ENCODE assay signal across 10 mouse cellular contexts in the genomic region with DNA sequence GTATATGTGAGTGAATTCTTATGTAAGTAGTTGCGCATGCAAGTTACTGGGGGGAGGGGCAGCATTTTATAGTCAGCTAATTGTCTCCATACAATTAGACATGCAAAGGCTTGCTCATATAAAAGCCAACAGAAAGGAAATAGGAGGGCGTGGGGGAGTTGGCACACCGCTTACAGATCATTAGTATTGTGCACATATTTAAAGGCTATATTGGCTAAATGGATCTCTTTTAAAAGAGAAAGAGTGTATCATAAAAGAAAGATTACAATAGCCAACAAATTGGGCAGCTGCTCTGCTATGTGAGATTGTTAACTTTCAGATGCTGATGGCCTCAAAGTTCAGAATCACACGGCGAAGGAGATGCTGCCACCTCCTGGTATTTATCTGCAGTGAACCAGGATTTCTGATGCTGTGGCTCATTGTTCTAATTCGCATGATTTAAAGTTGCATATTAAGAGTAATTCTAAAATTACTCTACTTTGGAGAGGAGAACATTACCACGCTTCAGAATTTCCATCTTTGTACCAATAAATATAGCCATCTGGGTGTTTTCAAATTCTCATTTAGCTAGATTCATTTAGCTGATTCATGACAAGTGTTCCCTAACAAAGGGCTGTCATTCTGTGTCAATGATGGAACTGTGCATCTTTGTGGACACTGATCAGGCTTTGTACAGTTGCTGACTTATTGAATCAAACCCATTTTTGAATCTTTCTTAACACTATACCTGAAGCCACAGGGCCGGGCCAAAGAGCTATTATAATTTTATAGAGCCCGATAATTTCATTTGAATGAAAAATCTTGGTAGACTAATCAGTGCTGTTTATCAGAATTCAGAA.
DNase-seq lines count a peak whose midpoint lies in the region; ATAC-seq and TF ChIP-seq lines count a peak whose summit lies in the region.
"Had no signal": no experiment of that assay in that cellular context is flagged by ENCODE, and none has a peak within 500 bp of the region (broad histone marks: within the 10 kb centered on the region; RNA-seq: fewer than 3 reads in every experiment).

No protein-coding gene starts in this region.

- intact Hi-C loops in gastrocnemius, postnatal 14 days (cut with DNase I; ENCODE audit: low total_unique reads) = loop anchor here (2.0 to 10.0 kb wide), 2 partner anchors 150 to 268 kb away; no protein-coding TSS in a partner anchor
- intact Hi-C loops in left cerebral cortex, postnatal 10 days (cut with DNase I) = loop anchor here (5.0 to 10.0 kb wide), 3 partner anchors 80 to 650 kb away; partner anchors contain the start of gene Pdzrn3

- no peak overlapping the region for H3K4me2 ChIP-seq in neural tube, embryonic 11.5 days (ENCODE audit: low read depth)
- H3K4me2 ChIP-seq: embryonic facial prominence, embryonic 15.5 days; liver, embryonic 13.5 days had no signal

- DNase-seq in cerebellum, adult 2 months = no peak
- DNase-seq in cerebellum, adult 18-20 months = no peak
- DNase-seq in neural tube, embryonic 11.5 days (ENCODE audit: low spot score) = peak; percentile 67
- no peak for DNase-seq in neural tube, embryonic 10.5 days (ENCODE audit: extremely low spot score, low spot score)
- peak; percentile 16 for DNase-seq in gastrocnemius, postnatal 14 days
- peak; percentile 25 to 66 for DNase-seq in left cerebral cortex, postnatal 10 days (ENCODE audit: extremely low spot score in 1 of 2, low spot score in 2 of 2)
- DNase-seq in retina, embryonic 14.5 days (ENCODE audit: low spot score) = peak; percentile 82
- no peak for DNase-seq in thymus, postnatal 25 days
- DNase-seq: liver, embryonic 13.5 days had no signal

- peak; percentile 43; the same call in 1 of the 2 replicates for TF ChIP-seq CTCF in cerebellum, adult 2 months (IDR thresholded peaks at IDR 0.05; ENCODE audit: borderline replicate concordance, insufficient read depth, low read depth, low read length)

- H3K9ac ChIP-seq in neural tube, embryonic 11.5 days (ENCODE audit: low read length) = no peak overlapping the region
- H3K9ac ChIP-seq: embryonic facial prominence, embryonic 15.5 days; liver, embryonic 13.5 days had no signal

- H3K36me3 ChIP-seq in neural tube, embryonic 11.5 days (ENCODE audit: control insufficient read depth, insufficient read depth, low read length) = no peaks in the 10 kb centered on the region
- H3K36me3 ChIP-seq: embryonic facial prominence, embryonic 15.5 days; liver, embryonic 13.5 days had no signal

- peak; percentile 50; the same call in 1 of the 2 replicates for ATAC-seq in neural tube, embryonic 11.5 days (ENCODE audit: insufficient read depth, low FRiP score, low TSS enrichment)

- H3K27ac ChIP-seq in cerebellum, adult 2 months (ENCODE audit: insufficient read depth, low read length) = no peak overlapping the region
- no peak overlapping the region for H3K27ac ChIP-seq in neural tube, embryonic 11.5 days (ENCODE audit: low read depth, low read length)
- H3K27ac ChIP-seq: embryonic facial prominence, embryonic 15.5 days; liver, embryonic 13.5 days had no signal

- H3K4me3 ChIP-seq in cerebellum, adult 2 months (replicated peaks; ENCODE audit: insufficient read depth, low read depth, low read length) = no peak overlapping the region
- H3K4me3 ChIP-seq in neural tube, embryonic 11.5 days (ENCODE audit: low read depth, low read length) = no peak overlapping the region
- H3K4me3 ChIP-seq: embryonic facial prominence, embryonic 15.5 days; liver, embryonic 13.5 days had no signal

- 44% methylated on average over 9 of the region's 9 CpGs for WGBS in cerebellum, adult 2 months
- 39% methylated on average over 9 of the region's 9 CpGs for WGBS in neural tube, embryonic 11.5 days

- no peaks in the 10 kb centered on the region; the same call in 1 of the 2 replicates for H3K27me3 ChIP-seq in cerebellum, adult 2 months (ENCODE audit: control insufficient read depth, insufficient read depth, low read length)
- H3K27me3 ChIP-seq in neural tube, embryonic 11.5 days (ENCODE audit: control insufficient read depth, insufficient read depth, low read length) = no peaks in the 10 kb centered on the region
- H3K27me3 ChIP-seq: liver, embryonic 13.5 days had no signal

- no peaks in the 10 kb centered on the region for H3K4me1 ChIP-seq in cerebellum, adult 2 months (ENCODE audit: control insufficient read depth, insufficient read depth, low read length)
- H3K4me1 ChIP-seq in neural tube, embryonic 11.5 days (ENCODE audit: control insufficient read depth, insufficient read depth, low read length) = no peaks in the 10 kb centered on the region
- H3K4me1 ChIP-seq: liver, embryonic 13.5 days had no signal

- TF ChIP-seq POLR2A in cerebellum, adult 2 months (IDR thresholded peaks at IDR 0.05; ENCODE audit: borderline replicate concordance, insufficient read depth, low read length) = no peak

- no peaks in the 10 kb centered on the region for H3K9me3 ChIP-seq in neural tube, embryonic 11.5 days (ENCODE audit: control insufficient read depth, low read length)
- H3K9me3 ChIP-seq: embryonic facial prominence, embryonic 15.5 days; liver, embryonic 13.5 days had no signal

Comparison
In these comparisons a context has a peak if more than half of its experiments do, and no peak if none do; other contexts are left out.
1. DNase-seq: peak in neural tube, embryonic 11.5 days (single experiment), gastrocnemius, postnatal 14 days (single experiment), left cerebral cortex, postnatal 10 days (2 of 2) and retina, embryonic 14.5 days (single experiment); none in cerebellum, adult 2 months (0 of 2), cerebellum, adult 18-20 months (0 of 2), neural tube, embryonic 10.5 days (single experiment) and thymus, postnatal 25 days (single experiment).